Mouse (Mus musculus): Measurements from ENCODE around the gene Ubb. TPM values are rescaled to one million over a fixed set of nuclear protein-coding genes. Genes with fewer than 3 reads are reported as not detected.
A peak's percentile ranks its signal among the peaks of the same experiment; 100 is the strongest.
"Not testable (repeated sequence)": the region's sequence is repeated elsewhere in the genome, so short reads cannot be mapped to it uniquely, and the experiment has no call there.

The Ubb gene
- total RNA-seq (2021) (100 to 1,000 TPM; 626 to 699 TPM), polyA plus RNA-seq (2012; rRNA removed) (1,026 and 1,119 TPM in 2 replicates)
- long read RNA-seq, transcript Ubb-201 (2 exons, 1,499 nt) = major isoform, 1,278 of 1,288 reads
- long read RNA-seq, partial matches to known transcripts = 8 of 1,288 reads
- long read RNA-seq, other reads (novel, unspliced or antisense) = 2 of 1,288 reads

- Histone ChIP-seq H3K9ac (ENCODE audit: low read depth, low read length) (peak within 1 kb of the TSS; percentile 91), H3K27ac (peak within 1 kb of the TSS; percentile 100), H3K4me3 (peak within 1 kb of the TSS; percentile 82), H3K27me3 (ENCODE audit: control insufficient read depth, insufficient read depth, low read length) (no peaks in the 10 kb centered on the region), H3K79me2 (replicated peaks; ENCODE audit: control insufficient read depth, insufficient read depth, low read length) (no peaks in the 10 kb centered on the region), H3K4me1 (ENCODE audit: control insufficient read depth, insufficient read depth, low read length) (peaks cover 5% of the 10 kb centered on the region), H3K36me3 (ENCODE audit: control insufficient read depth, insufficient read depth, low read length) (peaks cover 26% of the 10 kb centered on the region)
- intact Hi-C loops (cut with DNase I) = loop anchor here (2.0 to 5.0 kb wide), 3 partner anchors 52 to 97 kb away; partner anchors contain the start of genes Lrrc75a and Mmgt2
- TF ChIP-seq CTCF (IDR thresholded peaks at IDR 0.05) (no peak), POLR2A (IDR thresholded peaks at IDR 0.05; ENCODE audit: insufficient read depth, low read depth, low read length) (peak; percentile 93), EP300 (IDR thresholded peaks at IDR 0.05; ENCODE audit: insufficient read depth, low read depth, low read length) (0 out of 2 replicates have a peak, but pooled peaks have one; percentile 36)
- peak; percentile 97 to 99 for DNase-seq
- under 1% methylated on average over 40 of the region's 40 CpGs for WGBS
Observed at GRCm38 (mm10) chr11:62550727-62551225, at the start of gene Ubb. TSS of gene Ubb (plus strand) at chr11:62551171.

GRCm38 (mm10) chr11:62507683-62508082, 43.3 kb upstream of the Ubb start:
- Histone ChIP-seq H3K4me1 (ENCODE audit: control insufficient read depth, insufficient read depth, low read length) (no peaks in the 10 kb centered on the region), H3K9ac (ENCODE audit: low read depth, low read length) (no peak overlapping the region), H3K36me3 (ENCODE audit: control insufficient read depth, insufficient read depth, low read length) (no peaks in the 10 kb centered on the region), H3K79me2 (replicated peaks; ENCODE audit: control insufficient read depth, insufficient read depth, low read length) (no peaks in the 10 kb centered on the region), H3K27me3 (ENCODE audit: control insufficient read depth, insufficient read depth, low read length) (no peaks in the 10 kb centered on the region), H3K4me3 (no peak overlapping the region), H3K27ac (no peak overlapping the region)
- DNase-seq = no peak
- 88% methylated on average over 4 of the region's 4 CpGs for WGBS
- no peak for TF ChIP-seq POLR2A (IDR thresholded peaks at IDR 0.05; ENCODE audit: insufficient read depth, low read depth, low read length)
- TF ChIP-seq EP300 (IDR thresholded peaks at IDR 0.05; ENCODE audit: insufficient read depth, low read depth, low read length) = no peak
- TF ChIP-seq CTCF (IDR thresholded peaks at IDR 0.05) = no peak
- intact Hi-C loops (cut with DNase I) = no loop called here

GRCm38 (mm10) chr11:62508365-62508764, 42.6 kb upstream of the Ubb start:
- DNase-seq; H3K27me3 ChIP-seq (ENCODE audit: control insufficient read depth, insufficient read depth, low read length); H3K36me3 ChIP-seq (ENCODE audit: control insufficient read depth, insufficient read depth, low read length); H3K79me2 ChIP-seq (replicated peaks; ENCODE audit: control insufficient read depth, insufficient read depth, low read length); intact Hi-C loops (cut with DNase I); H3K27ac ChIP-seq; H3K9ac ChIP-seq (ENCODE audit: low read depth, low read length); H3K4me1 ChIP-seq (ENCODE audit: control insufficient read depth, insufficient read depth, low read length); H3K4me3 ChIP-seq: not testable (repeated sequence)
- 96% methylated on average over 13 of the region's 13 CpGs for WGBS

DNA sequence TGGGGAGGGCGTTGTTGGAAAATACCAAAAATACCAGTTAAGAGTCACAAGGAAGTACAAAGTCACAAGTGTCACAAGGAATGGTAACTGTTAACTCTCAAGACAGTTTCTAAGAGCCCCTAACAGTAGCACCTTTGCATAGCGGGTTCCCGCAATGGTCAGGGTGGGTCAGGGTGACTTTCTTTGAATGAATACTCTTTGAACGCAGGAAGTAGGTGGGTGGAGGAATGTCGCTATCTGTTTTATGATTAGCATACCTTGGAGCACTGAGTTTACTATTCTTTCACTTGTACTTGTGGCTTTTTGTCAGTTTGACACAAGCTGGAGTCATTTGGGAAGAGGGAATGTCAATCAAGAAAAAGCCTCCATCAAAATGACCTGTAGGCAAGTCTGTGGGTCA, 42.2 kb upstream of the Ubb start:
- H3K27me3 ChIP-seq (ENCODE audit: control insufficient read depth, insufficient read depth, low read length); DNase-seq; H3K4me3 ChIP-seq; H3K9ac ChIP-seq (ENCODE audit: low read depth, low read length); H3K27ac ChIP-seq; intact Hi-C loops (cut with DNase I); H3K4me1 ChIP-seq (ENCODE audit: control insufficient read depth, insufficient read depth, low read length); H3K36me3 ChIP-seq (ENCODE audit: control insufficient read depth, insufficient read depth, low read length); H3K79me2 ChIP-seq (replicated peaks; ENCODE audit: control insufficient read depth, insufficient read depth, low read length): not testable (repeated sequence)
- WGBS = 93% methylated on average over 5 of the region's 5 CpGs

DNA sequence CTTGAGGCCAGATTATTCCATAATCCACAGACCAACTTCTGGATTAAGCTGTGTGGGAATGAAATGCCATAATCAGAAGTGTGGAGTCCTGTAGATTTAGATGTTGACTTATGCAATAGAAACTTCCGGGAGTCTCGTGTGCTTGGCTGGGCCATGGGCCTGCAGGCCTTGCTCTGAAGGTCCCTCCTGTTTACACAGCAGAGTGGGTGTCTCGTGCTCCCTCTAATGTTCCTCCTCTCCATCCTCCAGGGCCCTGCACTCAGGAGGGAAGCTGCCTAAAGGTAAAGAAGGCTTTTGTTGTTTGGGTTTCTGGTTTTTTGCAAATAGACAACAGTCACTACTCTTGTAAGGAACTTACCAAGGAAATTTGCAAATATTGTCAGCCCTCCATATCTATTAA, 41.4 kb upstream of the Ubb start:
- WGBS = 76% methylated on average over 3 of the region's 3 CpGs
- Histone ChIP-seq H3K4me1 (ENCODE audit: control insufficient read depth, insufficient read depth, low read length) (no peaks in the 10 kb centered on the region), H3K27ac (no peak overlapping the region), H3K4me3 (no peak overlapping the region), H3K36me3 (ENCODE audit: control insufficient read depth, insufficient read depth, low read length) (no peaks in the 10 kb centered on the region), H3K79me2 (replicated peaks; ENCODE audit: control insufficient read depth, insufficient read depth, low read length) (no peaks in the 10 kb centered on the region), H3K27me3 (ENCODE audit: control insufficient read depth, insufficient read depth, low read length) (no peaks in the 10 kb centered on the region), H3K9ac (ENCODE audit: low read depth, low read length) (no peak overlapping the region)
- intact Hi-C loops (cut with DNase I) = no loop called here
- TF ChIP-seq CTCF (IDR thresholded peaks at IDR 0.05) = no peak
- no peak for TF ChIP-seq POLR2A (IDR thresholded peaks at IDR 0.05; ENCODE audit: insufficient read depth, low read depth, low read length)
- TF ChIP-seq EP300 (IDR thresholded peaks at IDR 0.05; ENCODE audit: insufficient read depth, low read depth, low read length) = no peak
- DNase-seq = no peak

DNA sequence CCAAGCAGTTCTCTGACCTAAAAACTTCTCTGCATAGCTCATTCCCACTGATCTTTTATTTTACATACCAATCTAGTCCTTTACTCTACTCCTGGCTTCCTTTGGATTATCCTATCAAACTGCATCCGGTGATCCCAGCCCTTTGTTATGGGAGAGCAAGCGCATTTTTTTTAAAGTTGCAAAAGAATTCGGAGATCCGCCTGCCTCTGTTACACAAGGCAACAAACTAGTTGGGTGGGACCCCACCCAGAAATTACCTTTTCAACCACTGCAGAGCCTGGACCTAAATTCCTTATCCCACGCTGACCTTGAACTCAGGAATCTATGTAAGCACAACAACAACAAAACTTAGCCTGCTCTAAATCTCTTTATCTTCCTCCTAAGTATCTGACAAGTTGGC, 40.0 kb upstream of the Ubb start:
- no peaks in the 10 kb centered on the region for H3K4me1 ChIP-seq (ENCODE audit: control insufficient read depth, insufficient read depth, low read length)
- no peak for DNase-seq
- 84% methylated on average over 5 of the region's 5 CpGs for WGBS
- no peak overlapping the region for H3K27ac ChIP-seq
- H3K9ac ChIP-seq (ENCODE audit: low read depth, low read length) = no peak overlapping the region
- no peaks in the 10 kb centered on the region for H3K36me3 ChIP-seq (ENCODE audit: control insufficient read depth, insufficient read depth, low read length)
- intact Hi-C loops (cut with DNase I) = no loop called here
- H3K27me3 ChIP-seq (ENCODE audit: control insufficient read depth, insufficient read depth, low read length) = no peaks in the 10 kb centered on the region
- H3K4me3 ChIP-seq = no peak overlapping the region
- TF ChIP-seq POLR2A (IDR thresholded peaks at IDR 0.05; ENCODE audit: insufficient read depth, low read depth, low read length) (no peak), CTCF (IDR thresholded peaks at IDR 0.05) (no peak), EP300 (IDR thresholded peaks at IDR 0.05; ENCODE audit: insufficient read depth, low read depth, low read length) (no peak)
- H3K79me2 ChIP-seq (replicated peaks; ENCODE audit: control insufficient read depth, insufficient read depth, low read length) = no peaks in the 10 kb centered on the region
